Mouse (Mus musculus) erythroblast, embryonic 14.5 days (primary cell): ENCODE data around the gene Amn.

Experiments
- GATA1 ChIP-seq: IDR thresholded peaks from 2 replicates; pipeline ENCODE4 v1.6.1; 2012; ENCODE audit warnings: low read length, inconsistent platforms, mixed read lengths
- TAL1 ChIP-seq: IDR thresholded peaks from 3 replicates; pipeline ENCODE4 v1.6.1; 2012; ENCODE audit warnings: low read length, inconsistent platforms, mixed read lengths

- TF ChIP-seq GATA1 (no peak), TAL1 (no peak)
Measured at GRCm38 (mm10) chr12:111230793-111231192, 40.1 kb upstream of the Amn start.
